In the genomic region with DNA sequence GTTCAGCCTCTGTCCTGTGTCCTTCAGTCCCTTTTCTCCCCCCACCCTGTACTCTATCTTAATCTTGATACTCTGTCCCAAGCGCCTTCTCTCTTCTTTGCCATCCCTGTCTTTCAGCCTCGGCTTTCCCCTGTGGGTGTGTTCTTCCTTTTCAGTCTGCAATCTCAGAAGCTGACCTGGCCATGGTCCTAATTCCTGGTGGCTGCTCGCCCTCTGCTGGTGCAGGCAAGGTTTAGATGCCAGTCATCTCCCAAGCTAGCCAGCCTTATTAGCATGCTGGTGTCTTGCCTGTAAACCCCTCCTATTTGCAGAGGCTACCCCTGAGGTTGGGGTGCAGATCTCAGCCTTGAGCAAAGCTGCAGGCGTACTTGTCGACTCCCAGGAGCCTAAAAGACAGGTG, we compare ENCODE assay signal across 9 mouse cellular contexts. TPM values are rescaled to one million over a fixed set of nuclear protein-coding genes. Genes with fewer than 3 reads are reported as not detected.
DNase-seq lines count a peak whose midpoint lies in the region; ATAC-seq and TF ChIP-seq lines count a peak whose summit lies in the region.
"Had no signal": no experiment of that assay in that cellular context is flagged by ENCODE, and none has a peak within 500 bp of the region (broad histone marks: within the 10 kb centered on the region; RNA-seq: fewer than 3 reads in every experiment).

No protein-coding gene starts in this region.

- H3K9me3 ChIP-seq in kidney, embryonic 14.5 days (ENCODE audit: control insufficient read depth, low read length), result no peaks in the 10 kb centered on the region
- no peaks in the 10 kb centered on the region for H3K9me3 ChIP-seq in limb, embryonic 14.5 days (ENCODE audit: control insufficient read depth, low read length)
- H3K9me3 ChIP-seq in neural tube, embryonic 11.5 days (ENCODE audit: control insufficient read depth, low read length), result no peaks in the 10 kb centered on the region
- H3K9me3 ChIP-seq: embryonic facial prominence, embryonic 12.5 days had no signal

- peak; percentile 72 for DNase-seq in A20 (ENCODE audit: low read depth, low spot score)
- DNase-seq in adrenal gland, adult 2 months, result peak; percentile 83
- peak; percentile 73 for DNase-seq in embryo, embryonic 9.5 days (ENCODE audit: extremely low spot score)
- DNase-seq in heart, adult 8-10 months (ENCODE audit: low spot score), result peak; percentile 67
- DNase-seq in limb, embryonic 14.5 days (ENCODE audit: low spot score), result peak; percentile 65
- DNase-seq in neural tube, embryonic 11.5 days (ENCODE audit: low spot score), result peak; percentile 79
- peak; percentile 59 to 76 for DNase-seq in urinary bladder, postnatal 36 days (ENCODE audit: low spot score in 2 of 2)

- ATAC-seq in kidney, embryonic 14.5 days (ENCODE audit: low FRiP score, low TSS enrichment), result 0 out of 2 replicates have a peak, but pooled peaks have one; percentile 48
- peak; percentile 51; the same call in 1 of the 2 replicates for ATAC-seq in limb, embryonic 14.5 days (ENCODE audit: low FRiP score, low read depth)
- no peak for ATAC-seq in neural tube, embryonic 11.5 days (ENCODE audit: insufficient read depth, low FRiP score, low TSS enrichment)

- WGBS in kidney, embryonic 14.5 days, result 14% methylated on average over 5 of the region's 5 CpGs
- WGBS in limb, embryonic 14.5 days, result 18% methylated on average over 5 of the region's 5 CpGs
- WGBS in neural tube, embryonic 11.5 days, result 15% methylated on average over 5 of the region's 5 CpGs

- H3K9ac ChIP-seq in kidney, embryonic 14.5 days (ENCODE audit: low read depth, low read length), result no peak overlapping the region
- H3K9ac ChIP-seq in limb, embryonic 14.5 days (ENCODE audit: low read depth, low read length, severe bottlenecking), result no peak overlapping the region
- no peak overlapping the region; the same call in 1 of the 2 replicates for H3K9ac ChIP-seq in neural tube, embryonic 11.5 days (ENCODE audit: low read length)
- H3K9ac ChIP-seq: embryonic facial prominence, embryonic 12.5 days had no signal

- H3K4me3 ChIP-seq in kidney, embryonic 14.5 days (ENCODE audit: low read length), result no peak overlapping the region
- no peak overlapping the region for H3K4me3 ChIP-seq in limb, embryonic 14.5 days (replicated peaks; ENCODE audit: low read length)
- no peak overlapping the region for H3K4me3 ChIP-seq in neural tube, embryonic 11.5 days (ENCODE audit: low read depth, low read length)
- H3K4me3 ChIP-seq: embryonic facial prominence, embryonic 12.5 days had no signal

- no peak overlapping the region for H3K27ac ChIP-seq in kidney, embryonic 14.5 days (ENCODE audit: low read depth, low read length)
- no peak overlapping the region for H3K27ac ChIP-seq in limb, embryonic 14.5 days (replicated peaks; ENCODE audit: low read depth, low read length)
- no peak overlapping the region for H3K27ac ChIP-seq in neural tube, embryonic 11.5 days (ENCODE audit: low read depth, low read length)
- H3K27ac ChIP-seq: embryonic facial prominence, embryonic 12.5 days had no signal

- no peak overlapping the region for H3K4me2 ChIP-seq in kidney, embryonic 14.5 days (replicated peaks; ENCODE audit: low read depth, low read length)
- no peak overlapping the region for H3K4me2 ChIP-seq in limb, embryonic 14.5 days (replicated peaks; ENCODE audit: low read depth, low read length, severe bottlenecking)
- no peak overlapping the region for H3K4me2 ChIP-seq in neural tube, embryonic 11.5 days (ENCODE audit: low read depth)
- H3K4me2 ChIP-seq: embryonic facial prominence, embryonic 12.5 days had no signal

- H3K36me3 ChIP-seq in kidney, embryonic 14.5 days (ENCODE audit: control insufficient read depth, insufficient read depth, low read length), result no peaks in the 10 kb centered on the region
- H3K36me3 ChIP-seq in limb, embryonic 14.5 days (ENCODE audit: control insufficient read depth, insufficient read depth, low read length), result no peaks in the 10 kb centered on the region
- no peaks in the 10 kb centered on the region for H3K36me3 ChIP-seq in neural tube, embryonic 11.5 days (ENCODE audit: control insufficient read depth, insufficient read depth, low read length)
- H3K36me3 ChIP-seq: embryonic facial prominence, embryonic 12.5 days had no signal

- H3K4me1 ChIP-seq in kidney, embryonic 14.5 days (ENCODE audit: control insufficient read depth, insufficient read depth, low read length), result no peaks in the 10 kb centered on the region
- H3K4me1 ChIP-seq in limb, embryonic 14.5 days (ENCODE audit: control insufficient read depth, insufficient read depth, low read length), result no peaks in the 10 kb centered on the region
- H3K4me1 ChIP-seq in neural tube, embryonic 11.5 days (ENCODE audit: control insufficient read depth, insufficient read depth, low read length), result no peaks in the 10 kb centered on the region
- H3K4me1 ChIP-seq: embryonic facial prominence, embryonic 12.5 days had no signal

- no peak for TF ChIP-seq POLR2A in limb, embryonic 14.5 days (IDR thresholded peaks at IDR 0.05; ENCODE audit: borderline replicate concordance, extremely low read depth, insufficient read depth, insufficient read length)

- H3K27me3 ChIP-seq in kidney, embryonic 14.5 days (ENCODE audit: control insufficient read depth, insufficient read depth, low read length), result no peaks in the 10 kb centered on the region
- H3K27me3 ChIP-seq in limb, embryonic 14.5 days (ENCODE audit: control insufficient read depth, insufficient read depth, low read length), result no peaks in the 10 kb centered on the region
- H3K27me3 ChIP-seq in neural tube, embryonic 11.5 days (ENCODE audit: control insufficient read depth, insufficient read depth, low read length), result no peaks in the 10 kb centered on the region

RNA-seq across cellular contexts. Expression of a gene that starts 6.3 kb away (rescaled TPM):
- under 1 TPM in 1 of 2 experiments, not detected in 1; 0.14 TPM for total RNA-seq in adrenal gland, adult 2 months (2021)
- 0.30 TPM in 2 replicates for polyA plus RNA-seq in adrenal gland, adult 2 months (2012; rRNA removed)
- not detected for total RNA-seq in heart, adult 8-10 months (2022)
- 0.93 and 1.1 TPM in 2 replicates for polyA plus RNA-seq in kidney, embryonic 14.5 days (2014; fragmentation: Nextera tagmentation; extraction: Ambion mirVana)
- polyA plus RNA-seq in limb, embryonic 14.5 days (2012; rRNA removed), result 1.4 and 1.5 TPM in 2 replicates
- polyA plus RNA-seq in limb, embryonic 14.5 days (2014; fragmentation: Nextera tagmentation; extraction: Ambion mirVana), result 0.79 and 1.2 TPM in 2 replicates
- polyA plus RNA-seq in neural tube, embryonic 11.5 days (2014; fragmentation: Nextera tagmentation; extraction: Ambion mirVana), result 0.27 and 0.47 TPM in 2 replicates

RNA-seq across cellular contexts. Expression of a gene that starts 13.5 kb away (rescaled TPM):
- not detected for total RNA-seq in adrenal gland, adult 2 months (2021)
- polyA plus RNA-seq in adrenal gland, adult 2 months (2012; rRNA removed), result not detected in 2 replicates
- total RNA-seq in heart, adult 8-10 months (2022), result not detected
- polyA plus RNA-seq in kidney, embryonic 14.5 days (2014; fragmentation: Nextera tagmentation; extraction: Ambion mirVana), result 0.44 and 1.1 TPM in 2 replicates
- 3.0 and 4.8 TPM in 2 replicates for polyA plus RNA-seq in limb, embryonic 14.5 days (2012; rRNA removed)
- polyA plus RNA-seq in limb, embryonic 14.5 days (2014; fragmentation: Nextera tagmentation; extraction: Ambion mirVana), result 9.0 and 14.8 TPM in 2 replicates
- polyA plus RNA-seq in neural tube, embryonic 11.5 days (2014; fragmentation: Nextera tagmentation; extraction: Ambion mirVana), result 3.1 and 5.2 TPM in 2 replicates

RNA-seq across cellular contexts. Expression of a gene that starts 17.1 kb away (rescaled TPM):
- 1 to 10 TPM; 8.3 to 9.2 TPM for total RNA-seq in adrenal gland, adult 2 months (2021)
- 12.4 and 12.6 TPM in 2 replicates for polyA plus RNA-seq in adrenal gland, adult 2 months (2012; rRNA removed)
- 10 to 100 TPM in 1 of 4 experiments, 1 to 10 TPM in 3; 6.2 to 10.4 (median 8.0) TPM for total RNA-seq in heart, adult 8-10 months (2022)
- 206 and 234 TPM in 2 replicates for polyA plus RNA-seq in kidney, embryonic 14.5 days (2014; fragmentation: Nextera tagmentation; extraction: Ambion mirVana)
- 450 and 560 TPM in 2 replicates for polyA plus RNA-seq in limb, embryonic 14.5 days (2012; rRNA removed)
- 143 and 168 TPM in 2 replicates for polyA plus RNA-seq in limb, embryonic 14.5 days (2014; fragmentation: Nextera tagmentation; extraction: Ambion mirVana)
- polyA plus RNA-seq in neural tube, embryonic 11.5 days (2014; fragmentation: Nextera tagmentation; extraction: Ambion mirVana), result 247 and 252 TPM in 2 replicates

RNA-seq across cellular contexts. Expression of a gene that starts 17.6 kb away (rescaled TPM):
- total RNA-seq in adrenal gland, adult 2 months (2021), result not detected
- polyA plus RNA-seq in adrenal gland, adult 2 months (2012; rRNA removed), result not detected in 2 replicates
- total RNA-seq in heart, adult 8-10 months (2022), result not detected
- polyA plus RNA-seq in kidney, embryonic 14.5 days (2014; fragmentation: Nextera tagmentation; extraction: Ambion mirVana), result not detected in 2 replicates
- not detected in 2 replicates for polyA plus RNA-seq in limb, embryonic 14.5 days (2012; rRNA removed)
- polyA plus RNA-seq in limb, embryonic 14.5 days (2014; fragmentation: Nextera tagmentation; extraction: Ambion mirVana), result not detected in 2 replicates
- polyA plus RNA-seq in neural tube, embryonic 11.5 days (2014; fragmentation: Nextera tagmentation; extraction: Ambion mirVana), result not detected in 2 replicates
- polyA plus RNA-seq: embryonic facial prominence, embryonic 12.5 days had no signal

RNA-seq across cellular contexts. Expression of a gene that starts 19.1 kb away (rescaled TPM):
- total RNA-seq in adrenal gland, adult 2 months (2021), result not detected
- polyA plus RNA-seq in adrenal gland, adult 2 months (2012; rRNA removed), result not detected in 2 replicates
- total RNA-seq in heart, adult 8-10 months (2022), result not detected
- polyA plus RNA-seq in kidney, embryonic 14.5 days (2014; fragmentation: Nextera tagmentation; extraction: Ambion mirVana), result not detected in 2 replicates
- 0.09 and 0.27 TPM in 2 replicates for polyA plus RNA-seq in limb, embryonic 14.5 days (2012; rRNA removed)
- polyA plus RNA-seq in limb, embryonic 14.5 days (2014; fragmentation: Nextera tagmentation; extraction: Ambion mirVana), result not detected in 2 replicates
- polyA plus RNA-seq in neural tube, embryonic 11.5 days (2014; fragmentation: Nextera tagmentation; extraction: Ambion mirVana), result not detected in 2 replicates

Comparison
In these comparisons a context has a peak if more than half of its experiments do, and no peak if none do; other contexts are left out.
1. RNA of a gene that starts 17.1 kb away (polyA plus RNA-seq): 143 to 560 TPM in limb, embryonic 14.5 days, 247 to 252 TPM in neural tube, embryonic 11.5 days and 206 to 234 TPM in kidney, embryonic 14.5 days; 12.4 to 12.6 TPM in adrenal gland, adult 2 months; every median in the first group is over 10 times any median in the second.
2. Peak in every context shown above with its lines, with median percentiles within 50 percentile points of each other: DNase-seq.